Mouse (Mus musculus) gonadal fat pad, adult 2 months (tissue): ENCODE results near the gene Zrsr2. TPM values are rescaled to one million over a fixed set of nuclear protein-coding genes. Genes with fewer than 3 reads are reported as not detected.
A peak's percentile ranks its signal among the peaks of the same experiment; 100 is the strongest.

Experiments
- DNase-seq: peaks from one replicate; pipeline ENCODE4 v3.0.0-alpha.2; 2012; ENCODE audit warnings: low read depth
- polyA plus RNA-seq: library from polyadenylated mRNA; depleted of rRNA; stranded (reverse); fragments of >200 nt; gene quantifications from 2 replicates; pipeline ENCODE4 v1.2.3, GENCODE M21; 2012; rRNA removed

Gene Zrsr2
- polyA plus RNA-seq = 7.4 and 11.2 TPM in 2 replicates

DNA sequence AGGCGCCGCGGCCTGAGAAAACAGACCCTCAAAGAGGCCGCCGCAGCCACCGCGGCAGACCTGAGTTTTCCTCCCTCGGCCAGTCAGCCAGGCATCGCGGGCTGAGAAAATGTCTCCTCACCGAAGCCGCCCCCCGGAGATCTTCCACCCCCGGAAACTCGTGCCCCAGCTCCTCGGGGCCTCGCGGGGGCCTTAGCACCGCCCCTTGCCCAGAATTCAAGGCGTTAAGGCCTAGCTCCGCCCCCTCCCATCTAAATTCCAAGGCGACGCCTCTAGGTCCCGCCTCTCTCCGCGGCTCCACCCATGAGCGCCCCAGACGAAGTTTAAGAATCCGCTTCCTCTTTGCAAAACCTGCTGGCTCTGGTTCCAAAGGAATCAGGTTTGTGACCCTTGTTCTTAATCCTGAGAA is at the start of gene Zrsr2:
Gene Zrsr2 (minus strand): TSS at position 195 of the 409 bp plus-strand sequence.
- peak; percentile 46 for DNase-seq

DNA sequence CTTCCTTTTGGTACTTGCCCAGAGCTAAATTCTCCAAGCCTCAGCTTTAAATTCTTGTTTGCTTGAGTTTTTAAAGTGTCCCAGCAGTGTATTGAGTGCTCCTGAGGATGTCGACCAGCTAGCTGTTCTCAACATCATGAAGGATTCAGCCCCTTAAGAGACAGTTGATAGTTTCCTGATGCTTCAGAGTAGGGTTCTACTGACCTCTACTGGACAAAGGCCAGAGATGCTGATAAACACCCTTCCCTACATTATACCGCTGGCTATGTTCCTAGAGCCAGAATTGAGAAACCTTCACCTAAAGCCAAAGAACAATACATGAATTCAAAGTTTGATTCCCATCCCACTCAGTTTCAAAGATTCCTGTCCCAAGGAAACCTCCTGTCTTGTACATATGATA is 46.3 kb upstream of the Zrsr2 start:
- no peak for DNase-seq

DNA sequence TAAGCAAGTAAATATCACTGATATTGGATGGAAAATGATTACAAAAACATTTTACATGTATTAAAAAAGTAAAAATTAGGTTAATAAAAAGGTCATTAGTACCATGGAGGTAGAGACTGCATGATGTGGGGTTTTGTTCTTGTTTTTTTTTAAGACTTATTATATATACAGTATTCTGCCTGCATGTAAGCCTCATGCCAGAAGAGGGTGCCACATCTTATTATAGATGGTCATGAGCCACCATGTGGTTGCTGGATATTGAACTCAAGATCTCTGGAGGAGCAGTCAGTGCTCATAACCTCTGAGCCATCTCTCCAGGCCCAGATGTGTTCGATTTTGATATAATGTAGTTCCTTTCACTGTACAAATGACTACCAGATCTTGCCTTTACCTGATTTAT is 41.4 kb upstream of the Zrsr2 start:
- DNase-seq = no peak

DNA sequence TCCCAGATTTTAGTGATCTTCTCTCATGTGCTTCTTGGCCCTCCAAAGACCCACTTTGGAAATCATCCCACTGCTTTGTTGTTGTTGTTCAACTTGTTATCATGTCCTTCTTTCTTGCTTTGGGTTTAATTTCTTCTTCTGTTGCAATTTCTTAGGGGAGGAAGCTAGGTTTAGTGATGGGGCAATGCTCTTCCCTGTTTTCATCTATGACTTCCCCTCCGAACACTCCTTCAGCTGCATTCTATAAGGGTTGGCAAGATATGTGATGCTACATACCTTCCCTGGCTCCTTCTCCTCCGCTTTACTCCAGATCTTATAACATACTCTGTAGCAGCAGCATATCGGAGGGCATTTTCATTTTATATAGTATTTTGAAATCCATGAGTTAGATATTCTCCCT is 38.3 kb upstream of the Zrsr2 start:
- no peak for DNase-seq

DNA sequence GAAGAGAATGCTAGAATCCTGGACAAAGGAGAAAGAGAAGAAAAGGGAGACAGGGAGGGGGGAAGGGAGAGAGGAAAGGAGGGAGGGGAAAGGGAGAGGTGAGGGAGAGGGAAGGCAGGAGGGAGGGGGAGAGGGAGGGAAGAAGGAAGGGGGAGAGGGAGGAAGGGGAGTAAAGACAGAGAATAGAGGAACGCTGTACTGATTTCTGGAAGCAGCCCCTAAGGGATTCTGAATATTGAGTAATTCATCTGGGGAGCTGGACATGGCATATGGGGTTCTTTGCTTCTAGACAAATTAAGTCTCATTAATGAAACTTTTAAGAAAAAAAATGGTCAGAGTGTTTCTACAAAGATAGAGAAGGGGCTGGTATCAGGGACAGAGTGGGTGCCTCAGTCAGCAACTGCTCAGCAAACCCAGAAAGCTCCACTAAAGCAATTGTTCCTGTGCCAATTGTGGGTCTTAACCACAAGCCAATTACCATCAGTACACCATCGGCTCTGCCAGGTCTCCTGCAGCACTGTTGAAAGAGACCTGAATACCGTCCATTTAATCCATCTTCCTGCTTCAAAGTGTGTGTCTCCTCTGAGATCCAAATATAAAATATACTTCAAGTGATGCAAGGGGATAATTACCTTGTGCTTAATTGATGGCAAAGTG is 29.4 kb upstream of the Zrsr2 start:
- no peak for DNase-seq

DNA sequence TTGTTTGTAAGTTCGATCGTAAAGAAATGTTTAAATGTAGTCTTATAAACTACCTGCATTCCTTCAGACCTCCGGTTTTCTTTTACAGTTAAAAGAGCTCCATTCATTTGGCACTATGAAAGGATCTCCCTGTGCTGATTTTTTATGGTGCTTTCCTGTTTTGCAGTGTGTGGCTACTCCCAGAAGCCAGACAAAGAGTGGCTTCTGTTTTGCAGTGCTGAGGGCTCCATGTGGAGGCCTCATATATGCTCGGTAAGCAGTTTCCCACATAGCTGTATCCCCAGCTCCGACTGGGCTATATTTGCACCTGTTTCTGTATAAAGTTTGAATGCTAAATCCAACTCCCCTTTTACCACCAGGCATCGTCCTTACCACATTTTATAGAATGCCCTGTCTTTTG is 23.7 kb upstream of the Zrsr2 start:
- no peak for DNase-seq

DNA sequence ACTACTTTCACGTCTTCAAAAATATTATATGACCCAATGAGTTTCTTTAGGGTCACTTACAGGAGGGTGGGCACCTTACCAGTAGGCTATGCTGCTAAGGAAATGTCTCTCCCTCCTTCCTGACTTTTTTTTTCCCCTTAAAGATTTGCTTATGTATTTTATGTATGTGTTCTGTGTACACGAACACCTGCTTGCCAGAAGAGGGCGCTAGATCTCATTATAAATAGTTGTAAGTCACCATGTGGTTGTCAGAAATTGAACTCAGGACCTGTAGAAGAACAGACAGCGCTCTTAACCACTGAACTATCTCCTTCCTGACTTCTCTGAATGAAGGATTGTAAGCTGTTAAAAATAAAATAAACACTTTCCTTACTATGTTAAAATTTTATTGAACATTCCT is 23.0 kb upstream of the Zrsr2 start:
- DNase-seq = no peak

DNA sequence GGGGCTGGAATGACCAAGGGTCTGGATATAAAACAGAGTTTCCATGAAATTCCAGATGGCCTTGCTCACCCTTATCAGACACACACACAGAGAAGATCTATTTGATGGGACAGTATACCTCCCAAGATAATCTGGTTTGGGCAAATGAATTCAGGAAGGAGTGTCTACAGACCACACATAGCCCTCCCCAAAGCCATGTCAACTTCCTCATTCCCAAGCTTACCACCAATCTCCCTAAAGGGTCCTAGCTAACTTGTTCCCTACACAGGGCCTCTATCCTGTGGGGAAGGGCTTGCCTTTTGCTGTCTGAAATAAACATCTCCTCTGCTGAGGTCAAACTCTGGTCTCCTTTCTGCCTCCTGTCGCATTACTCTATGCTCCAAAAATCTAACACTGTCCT is 22.6 kb upstream of the Zrsr2 start:
- DNase-seq = no peak

DNA sequence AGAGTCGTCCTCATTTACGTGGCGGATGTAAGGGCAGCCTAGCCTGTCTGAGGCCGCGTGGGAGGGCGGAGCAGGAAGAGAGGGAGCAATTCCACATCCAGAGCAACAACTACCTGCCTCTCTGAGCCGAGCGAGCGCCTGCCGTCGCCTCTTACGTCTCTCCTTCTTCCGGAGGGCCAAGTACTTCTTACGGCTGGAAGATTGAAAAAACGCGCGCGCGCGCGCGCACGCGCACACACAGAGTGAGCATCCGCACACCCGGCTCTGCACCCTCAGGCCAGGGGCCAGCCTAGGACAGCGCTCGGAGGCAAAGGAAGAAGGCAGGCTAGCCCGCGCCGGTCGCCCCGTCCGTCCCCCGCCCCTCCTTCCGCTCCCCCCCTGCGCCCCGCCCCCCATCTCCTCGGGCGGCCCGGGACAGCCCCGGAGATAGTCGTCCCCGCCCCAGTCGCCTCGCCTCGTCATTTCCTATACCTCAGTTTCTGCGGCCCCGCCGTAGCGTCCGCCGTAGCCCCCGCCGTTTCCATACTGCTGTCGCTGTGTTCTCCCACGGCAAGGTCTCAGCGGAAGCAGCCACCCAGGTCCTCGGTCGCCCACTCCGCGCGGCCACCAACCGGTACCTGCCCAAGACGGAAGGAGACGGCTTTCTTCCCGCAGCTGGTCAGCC is 526 bp downstream of the Zrsr2 start:
- no peak for DNase-seq

DNA sequence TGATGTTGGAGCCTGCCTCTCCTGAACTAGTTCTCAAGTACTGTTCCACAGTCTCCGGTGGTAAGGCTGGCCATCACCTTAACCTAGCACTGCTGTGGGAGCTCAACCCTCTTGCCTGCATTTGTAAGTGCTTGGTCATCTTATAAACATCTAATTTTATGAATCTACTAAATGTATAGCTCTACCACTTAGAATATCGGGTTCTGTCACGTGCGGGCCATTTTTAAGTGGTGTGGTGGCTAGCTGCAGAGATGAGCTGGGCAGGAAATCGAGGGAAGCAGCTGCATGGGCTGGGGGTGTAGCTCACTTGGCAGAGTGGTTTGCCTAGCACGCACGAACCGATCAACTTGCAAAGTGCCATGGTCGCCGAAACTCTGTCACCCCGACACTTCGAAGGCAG is 1.1 kb downstream of the Zrsr2 start:
- DNase-seq = no peak

DNA sequence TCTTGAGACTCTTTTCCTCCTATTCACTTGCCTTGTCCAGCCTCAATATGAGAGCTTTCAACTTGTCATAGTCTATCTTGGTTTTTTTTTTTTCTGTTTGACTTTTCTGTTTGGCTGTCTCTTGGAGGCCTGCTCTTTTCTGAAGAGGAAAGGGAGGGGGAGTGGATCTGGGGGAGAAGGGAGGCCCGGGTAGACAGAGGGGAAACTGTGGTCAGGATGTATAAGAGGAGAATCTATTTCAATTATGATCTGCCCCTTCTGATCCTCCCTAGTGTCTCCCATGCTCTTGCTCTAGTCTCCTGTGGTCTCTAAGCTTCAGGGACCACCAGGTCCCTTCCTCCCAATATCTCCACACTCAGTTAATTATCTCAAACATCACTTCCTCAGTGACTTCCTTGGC is 6.8 kb downstream of the Zrsr2 start:
- DNase-seq = no peak

DNA sequence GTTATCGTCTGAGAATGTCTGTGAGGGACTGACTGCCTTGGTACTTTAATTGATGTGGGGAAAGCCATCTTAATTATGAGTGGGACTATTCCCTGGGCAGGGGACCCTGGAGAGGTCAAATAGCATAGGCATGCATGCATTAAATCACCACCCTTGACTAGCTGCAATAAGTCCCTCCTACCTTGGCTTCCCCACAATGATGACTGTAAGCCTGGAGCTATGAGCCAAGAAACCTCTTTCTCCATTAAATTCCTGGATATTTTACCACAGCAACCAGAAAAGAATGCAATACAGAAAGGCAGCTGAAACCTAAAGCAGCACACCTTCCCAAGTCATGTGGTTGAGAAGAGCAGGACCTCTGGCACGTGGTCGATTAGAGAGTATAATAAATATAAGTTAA is 14.1 kb downstream of the Zrsr2 start:
- no peak for DNase-seq

DNA sequence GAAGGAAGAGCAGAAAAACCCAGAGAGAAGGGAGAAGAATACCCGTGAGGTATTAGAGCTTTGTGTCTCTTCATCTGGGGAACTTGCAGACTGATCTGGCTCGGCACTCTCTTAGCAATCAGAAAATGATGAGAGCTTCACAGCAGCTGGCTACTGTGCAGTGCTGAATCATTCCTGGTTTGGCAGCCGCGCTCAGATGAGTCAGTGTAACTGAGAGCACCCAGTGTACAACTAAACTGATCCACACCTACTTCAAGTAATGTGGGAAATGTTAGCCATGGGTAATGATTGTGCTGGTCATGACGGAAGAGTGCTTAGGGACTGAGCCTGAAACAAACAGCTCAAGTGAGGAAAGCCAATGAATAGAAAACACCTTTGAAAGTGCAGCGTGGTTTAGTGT is 19.9 kb downstream of the Zrsr2 start:
- no peak for DNase-seq

DNA sequence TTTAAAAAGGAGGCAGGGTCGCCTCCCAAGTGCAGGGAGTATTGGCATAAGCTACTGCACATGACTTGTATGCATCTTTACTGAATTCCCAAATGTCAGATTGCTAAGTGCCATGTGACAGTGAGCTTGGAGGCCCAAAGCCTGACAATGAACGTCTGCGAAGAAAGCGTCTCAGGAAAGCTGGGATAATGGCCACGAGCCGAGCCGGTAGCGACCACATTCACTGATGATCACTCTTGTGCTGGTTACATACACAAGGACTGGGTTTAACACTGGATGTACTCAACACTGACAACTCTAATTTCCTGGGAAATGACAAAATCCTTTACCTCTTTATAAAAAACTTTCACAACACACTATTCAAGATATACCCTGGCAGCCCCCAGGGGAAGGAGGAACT is 23.7 kb downstream of the Zrsr2 start:
- no peak for DNase-seq

DNA sequence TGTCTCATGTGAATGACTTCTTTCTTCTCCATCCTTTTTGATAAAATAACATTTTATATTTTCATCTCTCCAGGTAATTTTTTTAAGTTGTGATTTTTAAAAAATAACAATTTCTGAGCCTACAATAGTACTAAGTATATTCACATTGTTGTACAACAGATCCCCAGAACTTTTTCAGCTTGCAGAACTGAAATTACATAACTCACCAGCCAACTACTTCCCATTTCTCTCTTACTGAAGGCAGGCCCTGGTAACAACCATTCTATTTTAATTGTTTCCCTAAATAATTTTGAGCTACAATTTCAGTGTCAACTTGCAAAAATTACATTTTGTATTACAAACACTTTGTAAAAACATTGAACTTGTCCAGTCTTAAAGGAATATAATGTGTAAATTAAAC is 28.9 kb downstream of the Zrsr2 start:
- DNase-seq = no peak

DNA sequence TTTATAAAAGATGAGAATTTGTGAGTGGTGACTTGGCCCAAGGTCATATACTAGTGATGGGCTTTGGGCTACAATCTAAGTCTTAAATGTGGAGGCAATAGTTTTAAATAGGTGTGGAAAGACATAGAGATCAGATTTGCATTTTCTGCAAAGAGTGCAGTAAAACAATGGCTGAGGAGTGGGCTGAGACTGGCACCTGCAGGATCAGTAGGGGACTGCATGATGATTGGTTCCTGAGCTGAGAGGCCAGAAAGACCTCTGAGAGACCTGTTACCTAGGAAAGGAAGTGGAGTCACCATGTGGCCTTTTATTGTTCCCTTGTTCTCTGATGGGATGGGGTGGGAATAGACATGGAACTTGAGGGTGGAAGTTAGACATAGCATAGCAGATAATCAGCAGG is 45.7 kb downstream of the Zrsr2 start:
- DNase-seq = no peak

DNA sequence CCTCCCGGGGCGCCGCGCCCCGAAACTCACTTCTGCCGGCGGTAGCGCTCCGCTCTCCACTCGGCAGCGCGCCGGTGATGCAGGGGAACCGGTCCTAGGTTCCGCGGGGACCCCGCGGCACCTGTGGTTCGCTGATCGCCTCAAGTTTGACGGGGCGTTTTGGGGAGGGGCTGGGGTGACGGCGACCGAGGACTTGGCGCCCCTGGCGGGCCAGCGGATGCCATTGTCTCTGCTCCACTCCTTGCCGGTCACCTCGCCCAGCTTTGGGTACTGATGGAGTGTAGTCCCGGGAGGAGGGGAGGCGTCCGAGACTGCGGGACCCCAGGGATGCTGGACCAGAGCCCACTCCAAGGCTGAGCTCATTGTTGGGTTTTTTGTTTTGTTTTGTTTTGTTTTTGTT is 49.1 kb downstream of the Zrsr2 start:
- DNase-seq = no peak

DNA sequence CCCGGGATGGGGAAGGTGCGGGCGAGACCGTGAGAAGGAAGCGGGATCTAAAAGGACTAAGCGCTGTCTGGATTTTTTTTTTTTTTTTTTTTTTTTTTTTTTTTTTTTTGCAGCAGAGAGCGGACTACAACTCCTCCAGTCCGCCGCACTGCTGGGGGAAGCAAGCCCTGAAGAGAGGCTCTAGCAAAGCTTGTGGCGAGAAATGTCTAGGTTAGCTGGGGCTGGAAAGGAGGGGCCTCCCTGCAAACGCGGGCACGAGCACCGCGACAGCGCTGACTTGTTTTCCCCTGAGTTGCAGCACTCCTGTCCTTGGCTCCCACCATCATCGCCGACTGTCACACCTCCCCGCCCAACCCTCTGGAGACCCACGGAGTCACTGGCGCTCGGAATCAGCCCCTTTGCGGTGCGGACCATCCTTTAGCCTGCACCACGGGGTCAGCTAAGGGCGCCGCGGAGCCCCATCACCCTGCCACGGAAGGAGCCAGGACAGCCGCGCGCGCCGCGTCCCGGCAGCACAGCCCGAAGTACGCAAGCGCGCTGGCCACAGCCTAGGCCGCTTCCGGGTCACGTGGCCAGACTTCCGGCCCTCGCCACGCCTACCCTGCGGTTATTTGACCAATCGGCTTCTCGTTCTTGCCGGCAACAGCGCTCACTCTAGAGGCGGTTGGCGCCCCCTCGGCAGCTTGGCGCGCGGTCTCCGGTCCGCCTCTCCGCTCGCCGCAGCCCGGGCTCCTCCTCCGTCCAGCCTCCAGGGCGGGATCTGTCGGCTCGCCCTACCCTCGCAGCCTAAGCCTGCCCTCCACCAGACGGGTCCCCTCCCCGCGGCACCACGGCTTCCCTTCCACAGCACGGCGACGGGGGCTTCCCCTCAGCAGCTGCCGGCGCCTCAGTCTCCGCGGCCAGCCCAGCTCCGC is 49.9 kb downstream of the Zrsr2 start, which contains the start of gene Ap1s2:
Gene Ap1s2 (plus strand): TSS at position 681 of the 914 bp plus-strand sequence.
- no peak for DNase-seq

DNA sequence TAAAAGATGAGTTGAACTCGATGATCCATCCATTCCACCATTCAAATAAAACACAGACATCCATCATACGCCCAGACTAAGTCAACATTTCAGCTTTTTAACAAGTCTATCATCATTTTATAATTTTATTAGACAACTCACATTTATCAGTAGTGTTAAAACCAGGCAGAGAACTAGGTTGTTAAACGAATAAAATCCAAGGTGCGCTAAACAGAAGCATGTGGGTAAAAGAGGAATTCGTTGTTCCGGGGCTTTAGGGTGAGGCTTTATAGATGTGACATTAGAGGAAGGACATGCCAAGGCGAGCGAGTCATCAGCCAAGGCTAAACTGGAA is 50.5 kb downstream of the Zrsr2 start:
- no peak for DNase-seq

DNA sequence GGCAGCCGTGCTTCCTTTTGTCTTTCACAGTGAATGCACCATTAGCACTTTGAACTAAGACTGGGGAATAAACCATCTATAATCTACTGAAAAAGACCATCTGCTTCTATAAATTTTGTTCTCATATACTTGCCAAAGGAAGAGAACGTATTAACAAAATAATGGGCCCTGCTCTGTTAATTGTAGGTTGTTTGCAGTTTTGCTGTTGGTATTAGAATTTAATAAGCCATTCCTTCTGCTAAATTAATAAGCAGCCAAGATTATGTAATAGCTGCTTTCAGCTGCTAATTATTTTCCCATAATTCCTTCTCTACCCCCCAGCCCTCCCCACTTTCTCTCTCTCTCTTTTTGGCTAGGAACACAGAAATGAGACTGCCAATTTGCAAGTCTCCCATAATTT is 51.6 kb downstream of the Zrsr2 start:
- no peak for DNase-seq

DNA sequence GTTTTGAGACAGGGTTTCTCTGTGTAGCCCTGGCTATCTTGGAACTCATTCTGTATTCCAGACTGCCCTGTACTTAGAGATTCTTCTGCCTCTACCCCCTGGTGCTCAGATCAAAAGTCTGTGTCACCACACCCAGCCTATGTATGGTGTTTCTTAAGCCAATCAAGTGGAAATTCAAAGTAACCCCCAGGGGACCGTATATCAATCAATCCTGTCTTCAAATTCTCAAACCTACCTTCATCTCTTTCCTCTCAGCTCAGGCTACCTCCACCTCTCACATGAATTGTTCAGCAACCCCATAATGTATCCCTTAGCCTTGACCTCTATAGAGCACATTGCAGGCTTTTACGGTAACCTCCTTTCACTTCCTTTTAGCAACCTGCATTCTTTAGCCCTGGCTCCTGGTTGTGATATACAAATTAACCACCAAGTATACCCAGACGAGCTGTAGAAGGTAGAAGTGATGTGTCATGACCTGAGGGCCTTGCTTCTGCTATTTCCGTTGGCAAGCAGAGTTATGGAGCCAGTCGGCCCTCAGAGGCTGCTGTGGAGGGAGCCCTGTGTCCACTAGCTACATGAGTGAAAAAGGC is 58.9 kb downstream of the Zrsr2 start:
- no peak for DNase-seq

DNA sequence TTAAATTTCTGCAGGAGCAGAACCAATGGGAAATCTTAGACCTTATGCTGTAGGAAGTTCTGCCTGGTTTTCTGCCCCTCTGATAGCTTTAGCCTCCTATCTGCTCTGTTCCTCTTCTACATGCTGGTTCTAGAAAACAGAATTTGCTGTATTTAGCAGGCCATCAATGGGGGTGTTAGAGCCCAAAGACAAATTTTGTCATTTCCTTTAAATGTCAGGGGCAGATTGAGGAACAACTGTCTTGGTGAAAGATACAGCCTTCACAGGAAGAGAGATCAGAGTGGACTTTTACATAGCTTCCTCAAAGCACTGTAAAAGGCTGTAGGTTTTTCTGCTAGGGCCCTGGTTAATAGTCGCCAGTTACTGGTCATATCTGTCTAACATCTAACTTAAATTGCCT is 61.1 kb downstream of the Zrsr2 start:
- no peak for DNase-seq
